Mouse (Mus musculus) liver, adult 2 months (tissue): ENCODE measurements around the gene Pnpla6. TPM values are rescaled to one million over a fixed set of nuclear protein-coding genes. Genes with fewer than 3 reads are reported as not detected.

ENCODE experiments used
- DNase-seq: peaks from one replicate; pipeline ENCODE4 v3.0.0-alpha.2; 2011; ENCODE audit warnings: low read depth, low spot score; ENCODE audit errors: extremely low read depth
- H3K27ac ChIP-seq: fragments of 200-500 bp; replicated peaks from 2 replicates; pipeline ENCODE4 v1.5.1; 2012; ENCODE audit warnings: low read depth, mild to moderate bottlenecking, control low read depth, inconsistent platforms, low read length; ENCODE audit not compliant: insufficient read depth
- H3K27me3 ChIP-seq: fragments of 200-500 bp; 2 replicates; pipeline ENCODE4 v1.6.1; 2012; ENCODE audit warnings: mild to moderate bottlenecking, moderate library complexity, low read length, inconsistent platforms; ENCODE audit not compliant: control insufficient read depth, insufficient read depth
- H3K36me3 ChIP-seq: fragments of 200-500 bp; 2 replicates; pipeline ENCODE4 v1.6.1; 2012; ENCODE audit warnings: low read length, inconsistent platforms; ENCODE audit not compliant: control insufficient read depth, insufficient read depth
- H3K4me1 ChIP-seq: fragments of 200-500 bp; 2 replicates; pipeline ENCODE4 v1.6.1; 2011; ENCODE audit warnings: low read length; ENCODE audit not compliant: control insufficient read depth, insufficient read depth
- H3K4me3 ChIP-seq: fragments of 200-500 bp; 2 replicates; pipeline ENCODE4 v1.5.1; 2011; ENCODE audit warnings: low read depth, mild to moderate bottlenecking, control low read depth, low read length, moderate library complexity; ENCODE audit not compliant: insufficient read depth
- H3K79me2 ChIP-seq: fragments of 200-500 bp; 2 replicates; pipeline ENCODE4 v1.6.1; 2012; ENCODE audit warnings: inconsistent platforms, mild to moderate bottlenecking, low read length, moderate library complexity; ENCODE audit not compliant: control insufficient read depth, insufficient read depth
- H3K9ac ChIP-seq: fragments of 200-500 bp; 2 replicates; pipeline ENCODE4 v1.6.1; 2012; ENCODE audit warnings: low read depth, mild to moderate bottlenecking, control low read depth, inconsistent platforms, low read length
- CTCF ChIP-seq: fragments of 200-500 bp; IDR thresholded peaks from 2 replicates; pipeline ENCODE4 v1.5.1; 2011; ENCODE audit warnings: low read depth, low read length, control low read depth
- POLR2A ChIP-seq: fragments of 200-500 bp; IDR thresholded peaks from 2 replicates; pipeline ENCODE4 v1.6.1; 2011; ENCODE audit warnings: low read length, control low read depth; ENCODE audit not compliant: insufficient read depth; ENCODE audit errors: extremely low read depth
- WGBS: fragments of 180-500 bp; shearing (Covaris S2); methylation state at CpG from one replicate; pipeline ENCODE4 v1.1.7; 2018; 5-methylcytosine and 5-hydroxymethylcytosine counted together
- polyA plus RNA-seq: library from polyadenylated mRNA; depleted of rRNA; stranded (reverse); fragments of >200 nt; gene quantifications from 2 replicates; pipeline ENCODE4 v1.2.3, GENCODE M21; 2012
- total RNA-seq: library from RNA; depleted of rRNA; stranded (reverse); fragments of >200 nt; gene quantifications from 2 replicates; pipeline ENCODE4 v1.2.3, GENCODE M21; 2014

Gene Pnpla6
- total and polyA plus RNA-seq, 2 experiments, result 15.9 to 36.5 TPM

GRCm38 (mm10) chr8:3531936-3532335 is 16.8 kb downstream of the Pnpla6 start:
- Histone ChIP-seq H3K36me3 (peaks cover 31% of the 10 kb centered on the region), H3K27ac (no peak overlapping the region), H3K79me2 (no peaks in the 10 kb centered on the region), H3K4me3 (no peak overlapping the region), H3K9ac (no peak overlapping the region), H3K27me3 (no peaks in the 10 kb centered on the region), H3K4me1 (no peaks in the 10 kb centered on the region)
- DNase-seq, result no peak
- TF ChIP-seq POLR2A (no peak), CTCF (no peak)
- 97% methylated on average over 18 of the region's 18 CpGs for WGBS

DNA sequence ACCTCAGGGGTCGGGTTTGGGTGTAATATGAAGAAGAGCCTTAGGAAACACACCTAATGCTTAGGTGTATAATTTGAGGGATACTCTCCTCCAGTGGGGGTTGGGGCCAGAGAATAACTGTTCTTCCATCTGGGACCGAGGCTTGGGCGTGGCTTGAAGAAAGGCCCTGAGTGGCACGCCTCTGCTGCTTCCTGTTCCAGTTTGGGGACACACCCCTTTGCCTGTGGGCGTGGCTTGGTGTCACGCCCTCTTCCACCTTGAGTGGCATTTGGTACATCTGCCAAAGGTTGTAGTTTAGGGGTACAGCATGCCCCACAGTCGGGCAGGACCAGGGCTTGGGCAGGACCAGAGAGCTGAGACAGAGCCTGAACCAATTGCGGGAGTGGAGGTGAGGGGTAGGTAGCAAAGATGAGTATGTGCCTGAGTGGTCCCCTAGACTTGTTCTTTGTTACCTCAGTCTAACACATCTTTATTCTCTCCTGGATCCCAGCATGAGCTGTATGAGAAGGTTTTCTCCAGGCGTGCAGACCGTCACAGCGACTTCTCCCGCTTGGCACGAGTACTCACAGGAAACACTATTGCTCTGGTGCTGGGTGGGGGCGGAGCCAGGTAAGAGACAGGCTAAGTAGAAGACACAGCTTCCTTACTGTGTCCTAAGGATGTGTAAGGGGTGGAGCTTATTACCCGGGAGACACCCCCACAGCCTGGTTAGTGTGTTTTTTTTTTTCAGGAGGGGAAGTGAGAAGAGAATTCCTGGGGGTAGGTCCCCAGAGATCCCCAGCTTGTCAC is 21.1 kb downstream of the Pnpla6 start:
- Histone ChIP-seq H3K4me1 (no peaks in the 10 kb centered on the region), H3K9ac (no peak overlapping the region), H3K27me3 (no peaks in the 10 kb centered on the region), H3K27ac (no peak overlapping the region), H3K79me2 (no peaks in the 10 kb centered on the region), H3K4me3 (no peak overlapping the region), H3K36me3 (peaks cover 37% of the 10 kb centered on the region)
- WGBS, result 84% methylated on average over 15 of the region's 15 CpGs
- DNase-seq, result no peak
- TF ChIP-seq POLR2A (no peak), CTCF (no peak)

- 84% methylated on average over 9 of the region's 9 CpGs for WGBS
- no peaks in the 10 kb centered on the region for H3K4me1 ChIP-seq
- H3K9ac ChIP-seq, result no peak overlapping the region
- no peak for TF ChIP-seq CTCF
- TF ChIP-seq POLR2A, result no peak
- no peak overlapping the region for H3K27ac ChIP-seq
- no peaks in the 10 kb centered on the region for H3K79me2 ChIP-seq
- no peaks in the 10 kb centered on the region for H3K27me3 ChIP-seq
- H3K4me3 ChIP-seq, result no peak overlapping the region
- H3K36me3 ChIP-seq, result peaks cover 42% of the 10 kb centered on the region
- DNase-seq, result no peak
Measured at GRCm38 (mm10) chr8:3536940-3537339, 21.8 kb downstream of the Pnpla6 start.

DNA sequence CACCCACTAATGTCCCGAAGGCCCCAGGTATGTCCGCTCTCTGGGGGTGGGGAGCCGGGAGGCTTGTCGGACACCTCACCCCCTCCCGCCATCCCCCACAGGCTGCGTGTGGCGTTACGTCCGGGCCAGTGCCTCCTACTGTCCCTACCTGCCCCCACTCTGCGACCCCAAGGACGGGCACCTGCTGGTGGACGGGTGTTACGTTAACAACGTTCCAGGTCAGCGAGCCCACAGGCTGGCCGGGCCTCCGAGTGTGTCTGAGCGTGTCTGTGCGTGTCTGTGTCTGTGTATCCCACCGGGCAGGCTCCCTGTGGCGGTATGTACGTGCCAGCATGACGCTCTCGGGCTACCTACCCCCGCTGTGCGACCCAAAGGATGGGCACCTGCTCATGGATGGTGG is 22.5 kb downstream of the Pnpla6 start:
- no peaks in the 10 kb centered on the region for H3K79me2 ChIP-seq
- WGBS, result 96% methylated on average over 26 of the region's 26 CpGs
- no peaks in the 10 kb centered on the region for H3K27me3 ChIP-seq
- peaks cover 45% of the 10 kb centered on the region for H3K36me3 ChIP-seq
- H3K4me1 ChIP-seq, result no peaks in the 10 kb centered on the region
- H3K27ac ChIP-seq, result no peak overlapping the region
- no peak for DNase-seq
- no peak for TF ChIP-seq POLR2A
- TF ChIP-seq CTCF, result no peak
- no peak overlapping the region for H3K4me3 ChIP-seq
- no peak overlapping the region for H3K9ac ChIP-seq

DNA sequence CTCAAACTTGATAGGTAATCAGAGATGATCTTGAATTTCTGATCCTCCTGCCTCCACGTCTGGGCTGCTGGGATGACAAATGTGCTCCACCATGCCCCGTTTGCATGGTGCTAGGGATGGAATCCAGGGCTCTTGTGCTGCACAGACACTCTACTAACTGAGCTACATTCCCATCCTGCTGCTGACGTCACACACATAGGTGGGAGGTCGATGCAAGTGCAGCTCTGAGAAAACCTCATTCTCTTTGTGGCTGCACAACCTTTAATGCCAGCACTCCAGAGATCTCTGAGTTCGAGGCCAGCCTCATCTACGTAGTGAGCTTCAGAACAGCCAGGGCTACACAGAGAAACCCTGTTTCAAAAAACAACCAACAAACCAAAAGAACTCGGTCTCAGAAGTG is 24.0 kb downstream of the Pnpla6 start:
- no peak overlapping the region for H3K27ac ChIP-seq
- H3K9ac ChIP-seq, result no peak overlapping the region
- no peaks in the 10 kb centered on the region for H3K4me1 ChIP-seq
- H3K36me3 ChIP-seq, result peaks cover 54% of the 10 kb centered on the region
- no peaks in the 10 kb centered on the region for H3K79me2 ChIP-seq
- TF ChIP-seq CTCF (no peak), POLR2A (no peak)
- no peaks in the 10 kb centered on the region for H3K27me3 ChIP-seq
- DNase-seq, result no peak
- no peak overlapping the region for H3K4me3 ChIP-seq
- WGBS, result 94% methylated on average over 7 of the region's 7 CpGs

GRCm38 (mm10) chr8:3540076-3540475 is 24.9 kb downstream of the Pnpla6 start:
- TF ChIP-seq POLR2A (no peak), CTCF (no peak)
- WGBS, result 98% methylated on average over 4 of the region's 4 CpGs
- no peaks in the 10 kb centered on the region for H3K4me1 ChIP-seq

More at GRCm38 (mm10) chr8:3540076-3540475, 24.9 kb downstream of the Pnpla6 start:
- Histone ChIP-seq H3K36me3 (peaks cover 62% of the 10 kb centered on the region), H3K27me3 (no peaks in the 10 kb centered on the region), H3K4me3 (no peak overlapping the region), H3K9ac (no peak overlapping the region), H3K27ac (no peak overlapping the region), H3K79me2 (no peaks in the 10 kb centered on the region)
- DNase-seq, result no peak
